Mouse (Mus musculus) heart, postnatal 4 days (tissue): ENCODE data around the gene Gm11992. TPM values are rescaled to one million over a fixed set of nuclear protein-coding genes. Genes with fewer than 3 reads are reported as not detected.
A peak's percentile ranks its signal among the peaks of the same experiment; 100 is the strongest.

ENCODE experiments used
- DNase-seq: peaks from one replicate; pipeline ENCODE4 v3.0.0; 2021
- total RNA-seq, 2 experiments: library from RNA; stranded (reverse); gene quantifications; 2 replicates each; pipeline ENCODE4 v1.2.3; 2021

Gene Gm11992
- 1 to 10 TPM; 3.7 to 4.4 TPM for total RNA-seq

GRCm38 (mm10) chr11:9048011-9048702 lies at the start of gene Gm11992:
Gene Gm11992 (plus strand): TSS chr11:9048594.
- DNase-seq: peak; percentile 90

- DNase-seq: no peak
Observed at GRCm38 (mm10) chr11:9008761-9009160, 39.6 kb upstream of the Gm11992 start.

- DNase-seq: peak; percentile 29
Observed at GRCm38 (mm10) chr11:9010416-9010815, 38.0 kb upstream of the Gm11992 start.

GRCm38 (mm10) chr11:9010853-9011339 lies 37.5 kb upstream of the Gm11992 start, which contains the start of gene Hus1:
Gene Hus1 (minus strand): TSS chr11:9011191.
- peak; percentile 94 for DNase-seq

GRCm38 (mm10) chr11:9011348-9011747 lies 37.0 kb upstream of the Gm11992 start:
- DNase-seq: no peak

- DNase-seq: no peak
Observed at GRCm38 (mm10) chr11:9014740-9015139, 33.7 kb upstream of the Gm11992 start.

GRCm38 (mm10) chr11:9018491-9019267 lies 29.7 kb upstream of the Gm11992 start:
- DNase-seq: no peak

GRCm38 (mm10) chr11:9020207-9020606 lies 28.2 kb upstream of the Gm11992 start:
- no peak for DNase-seq

GRCm38 (mm10) chr11:9024782-9025181 lies 23.6 kb upstream of the Gm11992 start:
- peak; percentile 18 for DNase-seq

GRCm38 (mm10) chr11:9025211-9025610 lies 23.2 kb upstream of the Gm11992 start:
- peak; percentile 40 for DNase-seq

- no peak for DNase-seq
Observed at GRCm38 (mm10) chr11:9031530-9031929, 16.9 kb upstream of the Gm11992 start.

GRCm38 (mm10) chr11:9046546-9046945 lies 1.8 kb upstream of the Gm11992 start:
- no peak for DNase-seq

- DNase-seq: peak; percentile 38
Observed at GRCm38 (mm10) chr11:9047044-9047443, 1.4 kb upstream of the Gm11992 start.

- DNase-seq: no peak
Observed at GRCm38 (mm10) chr11:9048703-9049060, 288 bp downstream of the Gm11992 start, which contains the start of gene Sun3. Gene Sun3 (minus strand): TSS chr11:9048991.

- no peak for DNase-seq
Observed at GRCm38 (mm10) chr11:9050241-9050640, 1.8 kb downstream of the Gm11992 start.

GRCm38 (mm10) chr11:9051895-9052294 lies 3.5 kb downstream of the Gm11992 start:
- no peak for DNase-seq

- DNase-seq: no peak
Observed at GRCm38 (mm10) chr11:9056937-9057336, 8.5 kb downstream of the Gm11992 start.

- no peak for DNase-seq
Observed at GRCm38 (mm10) chr11:9057711-9058110, 9.3 kb downstream of the Gm11992 start.

GRCm38 (mm10) chr11:9060029-9060428 lies 11.6 kb downstream of the Gm11992 start:
- no peak for DNase-seq

- no peak for DNase-seq
Observed at GRCm38 (mm10) chr11:9060484-9060883, 12.1 kb downstream of the Gm11992 start.

- DNase-seq: no peak
Observed at GRCm38 (mm10) chr11:9076444-9076843, 28.1 kb downstream of the Gm11992 start.

GRCm38 (mm10) chr11:9113189-9113588 lies 64.8 kb downstream of the Gm11992 start:
- no peak for DNase-seq

GRCm38 (mm10) chr11:9115367-9116120 lies 67.2 kb downstream of the Gm11992 start:
- no peak for DNase-seq
